Mouse (Mus musculus): ENCODE results near the gene Cdc14b. TPM values are rescaled to one million over a fixed set of nuclear protein-coding genes. Genes with fewer than 3 reads are reported as not detected.

The Cdc14b gene
- polyA plus RNA-seq, 1 experiment from 2014 or later: 1.5 TPM

DNA sequence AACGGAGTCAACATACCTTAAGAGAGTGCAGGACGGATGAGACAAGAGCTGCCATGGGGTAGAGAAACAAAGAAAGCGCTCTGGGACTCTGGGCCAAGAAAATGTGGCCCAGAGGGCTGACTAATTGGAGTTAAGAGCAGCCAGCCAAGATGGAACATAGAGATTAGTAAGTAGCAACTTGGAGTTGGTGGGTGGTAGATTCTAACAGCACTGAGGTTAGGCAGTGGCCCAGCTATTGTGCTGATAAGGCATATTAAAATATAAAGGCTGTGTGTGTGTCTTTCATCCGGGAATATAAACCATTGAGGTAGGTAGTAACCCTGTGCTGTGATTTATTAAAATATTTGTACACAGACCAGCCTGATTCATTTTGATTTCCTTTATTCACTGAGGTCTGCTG, 11.2 kb upstream of the Cdc14b start:
- Histone ChIP-seq H3K27me3 (ENCODE audit: control insufficient read depth, insufficient read depth, low read depth, low read length) (no peaks in the 10 kb centered on the region), H3K36me3 (ENCODE audit: control insufficient read depth, insufficient read depth, low read length) (no peaks in the 10 kb centered on the region), H3K9ac (ENCODE audit: low read depth, low read length) (no peak overlapping the region), H3K9me3 (replicated peaks; ENCODE audit: control insufficient read depth, low read length, poor library complexity, severe bottlenecking) (no peaks in the 10 kb centered on the region; the same call in 1 of the 2 replicates), H3K4me2 (ENCODE audit: low read length) (no peak overlapping the region), H3K4me1 (ENCODE audit: control insufficient read depth, insufficient read depth, low read length) (no peaks in the 10 kb centered on the region), H3K27ac (ENCODE audit: low read length) (no peak overlapping the region), H3K4me3 (ENCODE audit: low read depth, low read length) (no peak overlapping the region)
- no peak for ATAC-seq
- 76% methylated on average over 4 of the region's 4 CpGs for WGBS

DNA sequence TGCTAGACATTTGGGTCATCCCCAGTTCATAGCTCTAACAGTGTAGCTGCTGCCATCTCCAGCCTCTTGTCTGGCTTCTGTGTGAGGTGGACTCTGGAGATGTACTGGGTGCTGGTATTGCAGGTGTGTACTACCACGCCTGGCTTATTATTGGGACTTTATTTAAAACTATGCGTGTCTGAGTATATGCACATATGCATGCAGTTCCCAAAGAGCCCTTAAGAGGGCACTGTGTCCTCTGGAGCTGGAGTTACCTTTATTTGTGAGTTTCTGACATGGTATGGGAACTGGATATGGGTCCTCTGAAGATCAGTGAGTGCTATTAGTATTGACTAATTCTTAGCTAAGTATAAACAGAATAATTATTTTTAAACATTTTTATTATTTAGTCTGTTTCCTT, 9.6 kb upstream of the Cdc14b start:
- Histone ChIP-seq H3K9me3 (replicated peaks; ENCODE audit: control insufficient read depth, low read length, poor library complexity, severe bottlenecking) (no peaks in the 10 kb centered on the region; the same call in 1 of the 2 replicates), H3K4me3 (ENCODE audit: low read depth, low read length) (no peak overlapping the region), H3K27me3 (ENCODE audit: control insufficient read depth, insufficient read depth, low read depth, low read length) (no peaks in the 10 kb centered on the region), H3K9ac (ENCODE audit: low read depth, low read length) (no peak overlapping the region), H3K4me1 (ENCODE audit: control insufficient read depth, insufficient read depth, low read length) (no peaks in the 10 kb centered on the region), H3K36me3 (ENCODE audit: control insufficient read depth, insufficient read depth, low read length) (no peaks in the 10 kb centered on the region), H3K27ac (ENCODE audit: low read length) (no peak overlapping the region), H3K4me2 (ENCODE audit: low read length) (no peak overlapping the region)
- WGBS: 99% methylated on average over 2 of the region's 2 CpGs
- no peak for ATAC-seq

DNA sequence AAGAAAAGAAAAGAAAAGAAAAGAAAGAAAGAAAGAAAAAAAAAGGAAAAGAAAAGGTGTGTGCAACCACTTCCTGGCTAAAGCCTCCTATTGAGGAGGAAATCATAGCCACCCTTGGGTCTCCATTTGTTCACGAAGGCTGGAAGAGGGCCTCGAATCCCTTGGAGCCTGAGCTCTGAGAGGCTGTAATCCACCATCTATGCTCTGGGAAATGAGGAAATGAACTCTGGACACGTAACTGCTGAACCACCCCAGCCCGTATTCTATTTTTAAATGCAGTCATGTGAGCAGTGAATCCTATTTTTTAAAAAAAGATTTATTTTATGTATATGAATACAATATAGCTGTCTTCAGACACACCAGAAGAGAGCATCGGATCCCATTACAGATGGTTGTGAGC, 5.8 kb upstream of the Cdc14b start:
- 91% methylated on average over 5 of the region's 5 CpGs for WGBS
- Histone ChIP-seq H3K9me3 (replicated peaks; ENCODE audit: control insufficient read depth, low read length, poor library complexity, severe bottlenecking) (no peaks in the 10 kb centered on the region; the same call in 1 of the 2 replicates), H3K27me3 (ENCODE audit: control insufficient read depth, insufficient read depth, low read depth, low read length) (no peaks in the 10 kb centered on the region), H3K4me2 (ENCODE audit: low read length) (no peak overlapping the region), H3K36me3 (ENCODE audit: control insufficient read depth, insufficient read depth, low read length) (no peaks in the 10 kb centered on the region), H3K9ac (ENCODE audit: low read depth, low read length) (no peak overlapping the region), H3K4me1 (ENCODE audit: control insufficient read depth, insufficient read depth, low read length) (no peaks in the 10 kb centered on the region), H3K4me3 (ENCODE audit: low read depth, low read length) (no peak overlapping the region), H3K27ac (ENCODE audit: low read length) (no peak overlapping the region)
- no peak for ATAC-seq

DNA sequence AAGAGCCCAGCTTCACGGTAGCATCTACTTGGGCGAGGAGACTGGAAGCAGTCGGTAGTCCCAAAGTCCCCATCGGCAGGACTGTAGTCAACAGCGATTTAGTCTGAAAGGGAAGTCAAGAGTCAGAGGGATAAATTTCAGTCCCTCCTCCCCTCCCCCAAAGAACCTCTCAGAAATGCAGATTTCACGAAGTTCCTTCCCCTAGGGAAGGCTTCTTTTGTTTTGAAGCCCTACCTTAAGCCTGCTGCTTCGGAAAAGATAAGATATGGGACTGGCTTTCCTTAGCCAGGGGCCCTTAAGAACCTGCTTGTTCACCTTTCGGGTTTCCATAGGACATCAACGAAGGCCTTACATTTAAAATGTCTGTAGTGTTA, 651 bp upstream of the Cdc14b start:
- 14% methylated on average over 9 of the region's 9 CpGs for WGBS
- H3K9me3 ChIP-seq (replicated peaks; ENCODE audit: control insufficient read depth, low read length, poor library complexity, severe bottlenecking): no peaks in the 10 kb centered on the region
- no peak for ATAC-seq

DNA sequence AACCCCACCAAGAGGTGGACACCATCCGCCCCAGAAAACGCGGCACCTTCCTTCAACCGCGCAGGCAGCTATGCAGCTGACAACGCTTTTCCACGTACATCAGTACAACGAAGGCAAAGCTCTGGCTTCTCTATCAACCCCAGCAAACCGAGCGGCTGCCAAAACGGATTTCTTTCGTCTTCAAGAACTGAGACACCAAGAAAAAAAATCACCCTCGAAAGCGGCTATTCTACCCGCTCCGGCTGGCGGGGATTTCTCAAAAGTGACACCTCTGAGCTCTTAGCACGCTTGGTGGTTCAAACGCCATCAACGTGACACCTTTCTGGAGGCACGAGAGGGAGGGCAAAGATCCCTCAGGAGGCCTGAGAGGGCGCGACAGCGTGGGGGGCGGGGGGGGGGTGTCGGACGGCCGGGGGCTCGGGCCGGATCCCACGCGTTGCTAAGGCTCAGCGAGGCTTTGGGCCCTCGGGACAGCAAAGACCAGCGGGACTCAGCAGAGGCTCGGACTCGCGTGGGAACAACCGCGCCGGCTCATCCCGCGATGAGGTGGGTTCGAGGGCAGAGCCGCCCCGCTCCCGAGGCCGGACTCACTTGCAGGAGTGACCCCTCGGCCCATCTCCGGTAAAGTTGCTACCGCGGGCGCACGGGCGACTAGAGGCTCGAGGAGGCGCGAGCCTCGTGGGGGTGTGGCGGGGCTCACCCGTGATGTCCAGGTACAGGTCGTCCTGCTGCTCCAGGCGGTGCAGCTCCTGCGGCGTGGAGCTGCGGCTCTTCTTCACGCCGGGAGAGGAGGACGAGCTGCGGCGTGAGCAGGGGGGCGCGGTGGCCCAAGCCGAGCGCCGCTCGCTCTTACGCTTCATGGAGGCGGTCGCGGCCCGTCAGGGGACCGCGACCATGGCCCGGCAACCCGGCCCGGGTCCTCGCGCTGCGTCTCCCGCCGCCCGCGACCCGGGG, 922 bp downstream of the Cdc14b start:
- peak; percentile 87 for ATAC-seq
- Histone ChIP-seq H3K4me2 (ENCODE audit: low read length) (peak overlapping the region; percentile 100), H3K4me1 (ENCODE audit: control insufficient read depth, insufficient read depth, low read length) (peaks cover 8% of the 10 kb centered on the region), H3K9me3 (replicated peaks; ENCODE audit: control insufficient read depth, low read length, poor library complexity, severe bottlenecking) (no peaks in the 10 kb centered on the region), H3K36me3 (ENCODE audit: control insufficient read depth, insufficient read depth, low read length) (no peaks in the 10 kb centered on the region), H3K9ac (ENCODE audit: low read depth, low read length) (peak overlapping the region; percentile 72), H3K4me3 (ENCODE audit: low read depth, low read length) (peak overlapping the region; percentile 90), H3K27ac (ENCODE audit: low read length) (no peak overlapping the region), H3K27me3 (ENCODE audit: control insufficient read depth, insufficient read depth, low read depth, low read length) (peaks cover 13% of the 10 kb centered on the region)
- under 1% methylated on average over 91 of the region's 95 CpGs for WGBS

More for the DNA sequence above, 651 bp upstream of the Cdc14b start:
- Histone ChIP-seq H3K4me2 (ENCODE audit: low read length) (peak overlapping the region; percentile 100), H3K4me1 (ENCODE audit: control insufficient read depth, insufficient read depth, low read length) (peaks cover 8% of the 10 kb centered on the region), H3K27me3 (ENCODE audit: control insufficient read depth, insufficient read depth, low read depth, low read length) (peaks cover 13% of the 10 kb centered on the region), H3K4me3 (ENCODE audit: low read depth, low read length) (peak overlapping the region; percentile 90), H3K36me3 (ENCODE audit: control insufficient read depth, insufficient read depth, low read length) (no peaks in the 10 kb centered on the region), H3K27ac (ENCODE audit: low read length) (no peak overlapping the region), H3K9ac (ENCODE audit: low read depth, low read length) (no peak overlapping the region)

DNA sequence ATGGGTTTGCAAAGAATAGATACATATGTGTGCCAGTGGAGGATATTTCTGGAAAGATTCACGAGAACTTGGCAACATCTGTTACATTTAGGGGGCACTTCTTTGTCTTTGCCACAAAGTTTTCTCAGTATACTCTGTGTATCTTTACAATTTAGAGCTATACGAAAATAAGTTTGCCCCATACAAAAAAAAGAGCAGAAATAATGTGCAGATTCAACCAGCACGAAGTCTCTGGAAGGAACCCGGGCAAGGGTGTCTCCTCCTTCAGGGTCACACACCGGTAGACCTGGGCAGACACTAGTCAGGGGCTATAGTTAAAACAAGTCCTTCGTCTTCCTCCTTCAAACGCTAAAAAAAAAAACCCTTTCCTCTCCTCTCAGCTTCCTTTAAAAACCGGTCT, 1.7 kb downstream of the Cdc14b start:
- H3K4me3 ChIP-seq (ENCODE audit: low read depth, low read length): no peak overlapping the region
- 53% methylated on average over 8 of the region's 8 CpGs for WGBS

DNA sequence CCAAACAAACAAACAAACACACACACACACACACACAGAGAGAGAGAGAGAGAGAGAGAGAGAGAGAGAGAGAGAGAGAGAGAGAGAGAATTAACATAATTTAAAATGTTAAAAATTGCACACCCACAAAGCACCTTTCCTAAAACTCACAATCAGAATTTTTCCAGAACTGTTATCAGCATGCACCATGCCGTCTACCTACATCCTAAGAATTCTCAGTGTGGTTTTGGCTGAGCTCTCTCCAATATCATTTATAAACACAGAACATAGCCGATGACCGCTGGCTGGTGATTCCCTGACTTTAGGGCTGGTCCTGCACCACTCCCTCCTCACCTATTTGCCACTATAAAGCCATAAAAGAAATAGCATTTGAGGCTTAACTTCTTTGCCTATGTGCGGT, 6.7 kb downstream of the Cdc14b start:
- no peak for ATAC-seq
- Histone ChIP-seq H3K9me3 (replicated peaks; ENCODE audit: control insufficient read depth, low read length, poor library complexity, severe bottlenecking) (no peaks in the 10 kb centered on the region), H3K4me1 (ENCODE audit: control insufficient read depth, insufficient read depth, low read length) (0 out of 2 replicates have a peak, but pooled peaks cover 1% of the 10 kb centered on the region), H3K9ac (ENCODE audit: low read depth, low read length) (no peak overlapping the region), H3K4me3 (ENCODE audit: low read depth, low read length) (no peak overlapping the region), H3K4me2 (ENCODE audit: low read length) (no peak overlapping the region), H3K27ac (ENCODE audit: low read length) (no peak overlapping the region), H3K36me3 (ENCODE audit: control insufficient read depth, insufficient read depth, low read length) (no peaks in the 10 kb centered on the region), H3K27me3 (ENCODE audit: control insufficient read depth, insufficient read depth, low read depth, low read length) (0 out of 2 replicates have a peak, but pooled peaks cover 2% of the 10 kb centered on the region)
- 85% methylated on average over 4 of the region's 4 CpGs for WGBS

More for the DNA sequence above, 1.7 kb downstream of the Cdc14b start:
- ATAC-seq: no peak
- Histone ChIP-seq H3K9ac (ENCODE audit: low read depth, low read length) (no peak overlapping the region), H3K4me2 (ENCODE audit: low read length) (peak overlapping the region; percentile 100), H3K36me3 (ENCODE audit: control insufficient read depth, insufficient read depth, low read length) (no peaks in the 10 kb centered on the region), H3K9me3 (replicated peaks; ENCODE audit: control insufficient read depth, low read length, poor library complexity, severe bottlenecking) (no peaks in the 10 kb centered on the region), H3K27ac (ENCODE audit: low read length) (no peak overlapping the region), H3K27me3 (ENCODE audit: control insufficient read depth, insufficient read depth, low read depth, low read length) (peaks cover 13% of the 10 kb centered on the region), H3K4me1 (ENCODE audit: control insufficient read depth, insufficient read depth, low read length) (peaks cover 8% of the 10 kb centered on the region)

DNA sequence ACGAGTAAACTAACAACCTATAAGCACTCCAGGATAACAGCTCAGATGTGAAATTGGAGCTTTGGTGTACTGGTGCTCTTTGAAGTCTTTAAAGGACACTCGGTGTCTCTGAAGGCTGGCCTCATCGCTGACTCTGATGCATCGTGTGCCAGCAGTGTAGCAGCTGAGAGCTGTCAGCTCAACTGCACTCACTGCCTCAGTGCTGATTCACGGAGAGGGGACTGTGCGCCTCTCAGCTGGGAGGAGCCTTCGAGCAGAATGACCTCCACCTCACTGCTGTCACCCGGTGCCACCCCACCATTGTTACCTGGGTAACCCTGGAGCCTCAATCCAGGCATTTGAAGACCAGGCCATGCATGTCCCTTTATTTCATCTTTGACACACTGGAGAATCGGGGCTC, 7.9 kb downstream of the Cdc14b start:
- 20% methylated on average over 9 of the region's 9 CpGs for WGBS
- ATAC-seq: no peak
- H3K9ac ChIP-seq (ENCODE audit: low read depth, low read length): no peak overlapping the region
- no peak overlapping the region for H3K4me2 ChIP-seq (ENCODE audit: low read length)
- H3K27ac ChIP-seq (ENCODE audit: low read length): no peak overlapping the region
- no peaks in the 10 kb centered on the region for H3K4me1 ChIP-seq (ENCODE audit: control insufficient read depth, insufficient read depth, low read length)
- H3K4me3 ChIP-seq (ENCODE audit: low read depth, low read length): no peak overlapping the region
- no peaks in the 10 kb centered on the region for H3K9me3 ChIP-seq (replicated peaks; ENCODE audit: control insufficient read depth, low read length, poor library complexity, severe bottlenecking)
- H3K27me3 ChIP-seq (ENCODE audit: control insufficient read depth, insufficient read depth, low read depth, low read length): no peaks in the 10 kb centered on the region
- H3K36me3 ChIP-seq (ENCODE audit: control insufficient read depth, insufficient read depth, low read length): no peaks in the 10 kb centered on the region

DNA sequence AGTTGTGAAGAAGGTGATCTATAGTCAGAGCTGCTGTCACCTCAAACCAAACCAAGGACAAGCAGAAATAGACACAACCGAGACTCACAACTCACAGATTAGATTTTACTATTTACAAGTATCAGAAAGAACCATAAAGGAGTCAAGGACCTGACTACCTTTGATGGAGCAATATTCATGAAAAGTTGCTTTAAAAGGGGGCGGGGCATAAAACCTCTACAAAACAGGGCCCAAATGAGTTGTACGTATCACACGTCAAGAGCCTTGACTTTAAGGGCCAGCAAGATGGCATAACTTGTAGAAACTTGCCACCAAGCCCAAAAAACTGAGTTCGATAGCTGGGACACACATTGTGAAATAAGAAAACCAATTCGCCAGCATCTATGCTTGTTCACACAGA, 10.5 kb downstream of the Cdc14b start:
- no peak overlapping the region for H3K4me2 ChIP-seq (ENCODE audit: low read length)
- H3K9ac ChIP-seq (ENCODE audit: low read depth, low read length): no peak overlapping the region
- no peaks in the 10 kb centered on the region for H3K27me3 ChIP-seq (ENCODE audit: control insufficient read depth, insufficient read depth, low read depth, low read length)
- H3K36me3 ChIP-seq (ENCODE audit: control insufficient read depth, insufficient read depth, low read length): no peaks in the 10 kb centered on the region
- 96% methylated on average over 6 of the region's 6 CpGs for WGBS
- no peak for ATAC-seq
- no peaks in the 10 kb centered on the region for H3K9me3 ChIP-seq (replicated peaks; ENCODE audit: control insufficient read depth, low read length, poor library complexity, severe bottlenecking)
- H3K4me1 ChIP-seq (ENCODE audit: control insufficient read depth, insufficient read depth, low read length): no peaks in the 10 kb centered on the region
- H3K4me3 ChIP-seq (ENCODE audit: low read depth, low read length): no peak overlapping the region
- no peak overlapping the region for H3K27ac ChIP-seq (ENCODE audit: low read length)
